Mouse (Mus musculus): ENCODE results near the gene Gm20604.

Gene Gm20604

GRCm38 (mm10) chr12:102758403-102758756 lies at the start of gene Gm20604:
Gm20604 (minus strand) TSS chr12:102758672.
- DNase-seq (ENCODE audit: low spot score), result no peak

- DNase-seq (ENCODE audit: low spot score), result no peak
Observed at GRCm38 (mm10) chr12:102799528-102799927, 41.1 kb upstream of the Gm20604 start.

DNA sequence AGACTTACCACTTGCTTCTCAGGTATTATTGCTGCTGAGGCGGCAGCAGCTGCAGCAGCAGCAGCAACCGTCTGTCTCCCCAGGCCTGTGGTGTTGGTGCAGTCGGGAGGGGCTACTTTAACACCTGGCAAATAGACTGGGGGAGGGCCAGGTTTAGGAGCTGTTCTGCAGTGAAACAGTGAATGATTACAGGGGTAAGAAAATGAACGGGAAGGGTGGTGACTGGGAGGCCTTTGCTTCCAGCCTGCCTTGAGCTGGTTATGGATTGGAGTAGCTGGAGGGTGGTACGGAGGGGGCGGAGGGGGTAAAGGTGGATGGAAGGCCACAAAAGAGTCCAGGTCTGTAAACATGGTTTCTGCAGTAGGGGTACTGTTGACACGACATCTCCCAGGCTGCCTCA lies 29.5 kb upstream of the Gm20604 start:
- no peak for DNase-seq (ENCODE audit: low spot score)

- DNase-seq (ENCODE audit: low spot score), result no peak
Observed at GRCm38 (mm10) chr12:102785593-102785985, 27.1 kb upstream of the Gm20604 start.

DNA sequence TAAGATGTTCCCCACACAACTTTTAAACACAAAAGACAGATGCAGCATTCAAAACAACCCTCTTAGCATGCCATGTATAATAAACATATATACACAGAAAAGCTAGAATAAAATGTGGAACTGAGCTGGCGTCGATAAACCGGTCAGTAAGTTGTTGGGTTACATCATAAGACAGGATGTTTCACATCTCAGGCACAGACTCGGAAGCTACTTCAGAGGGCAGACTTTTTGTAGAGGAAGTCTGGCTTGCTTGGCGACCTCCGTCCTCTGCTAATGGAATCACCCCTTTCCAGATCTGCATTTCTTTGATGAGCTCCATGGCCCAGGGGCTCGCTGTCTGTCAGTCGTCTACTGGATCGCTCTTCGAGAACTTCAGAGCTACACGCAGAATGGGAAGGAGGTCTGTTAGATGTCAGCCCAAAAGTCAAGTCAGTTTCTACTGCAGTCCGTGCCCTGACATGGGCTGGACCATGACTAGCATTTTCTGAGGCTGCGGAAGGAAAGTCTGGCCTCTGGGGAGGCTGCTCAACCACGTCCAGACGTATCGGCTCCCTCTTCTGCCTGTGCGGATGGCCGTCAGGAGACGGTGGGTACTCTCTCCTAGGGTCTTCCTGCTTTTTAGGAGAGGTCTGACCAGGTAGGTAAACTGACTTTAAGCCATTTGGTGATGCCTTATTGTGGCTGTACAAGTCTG lies 26.6 kb upstream of the Gm20604 start:
- no peak for DNase-seq (ENCODE audit: low spot score)

GRCm38 (mm10) chr12:102782841-102783240 lies 24.4 kb upstream of the Gm20604 start:
- DNase-seq (ENCODE audit: low spot score), result no peak

DNA sequence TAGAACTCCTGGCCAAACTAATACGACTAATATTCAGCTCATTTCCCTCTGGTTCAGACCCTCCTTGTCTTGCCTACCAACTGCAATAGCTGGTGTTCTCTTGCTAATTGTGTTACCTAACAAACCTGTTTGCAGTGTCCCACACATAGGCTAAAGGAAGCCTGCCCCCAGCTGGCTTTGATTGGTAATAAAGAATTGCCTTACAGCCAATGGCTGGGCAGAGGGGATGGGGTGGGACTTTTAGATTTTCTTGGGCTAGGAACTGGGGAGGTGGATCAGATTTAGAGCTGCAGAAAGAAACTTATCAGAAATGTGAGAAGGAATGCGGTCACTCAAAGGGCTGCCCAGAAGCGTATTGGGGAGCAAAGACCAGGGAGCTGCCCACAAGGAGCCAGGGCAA lies 21.0 kb upstream of the Gm20604 start:
- peak; percentile 18 for DNase-seq (ENCODE audit: low spot score)

DNA sequence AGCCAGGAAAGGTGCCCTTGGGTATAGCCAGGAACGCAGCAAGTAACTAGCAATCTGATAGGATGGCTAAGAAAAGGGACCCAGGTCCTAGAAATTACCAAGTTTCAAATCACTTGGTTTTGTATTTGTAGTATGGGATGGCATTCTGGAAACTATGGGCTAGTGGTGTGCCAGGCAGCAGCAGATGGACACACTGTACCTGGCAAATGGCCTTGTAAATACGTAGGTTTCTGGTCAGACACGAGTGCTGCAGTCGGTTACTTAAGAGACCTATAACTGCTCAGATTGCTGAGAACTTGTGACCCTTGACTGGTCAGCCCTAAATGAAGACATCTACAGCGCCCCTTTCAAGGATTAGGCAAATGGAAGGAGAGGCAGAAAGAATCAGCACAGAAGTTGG lies 19.7 kb upstream of the Gm20604 start:
- no peak for DNase-seq (ENCODE audit: low spot score)

GRCm38 (mm10) chr12:102776035-102776434 lies 17.6 kb upstream of the Gm20604 start:
- no peak for DNase-seq (ENCODE audit: low spot score)

- DNase-seq (ENCODE audit: low spot score), result no peak
Observed at GRCm38 (mm10) chr12:102772676-102773075, 14.2 kb upstream of the Gm20604 start.

DNA sequence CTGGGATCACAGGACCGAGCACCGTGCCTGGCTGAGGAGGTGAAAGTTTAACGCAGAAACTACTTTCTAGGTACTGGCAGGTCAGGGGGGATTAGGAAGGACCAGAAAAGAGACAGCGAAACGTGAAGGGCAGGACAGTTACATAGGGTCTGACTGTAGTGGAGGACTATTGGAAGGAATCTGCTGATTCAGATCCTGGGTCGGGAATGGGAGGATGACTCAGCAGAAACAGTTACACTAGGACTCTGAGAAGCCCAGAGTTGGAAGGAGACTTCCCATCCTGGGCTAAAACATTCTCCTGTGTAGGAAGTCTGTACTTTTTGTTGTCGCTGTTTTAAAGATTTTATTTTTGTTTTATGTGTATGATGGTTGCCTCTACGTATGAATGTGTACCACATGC lies 13.1 kb upstream of the Gm20604 start:
- DNase-seq (ENCODE audit: low spot score), result no peak

- no peak for DNase-seq (ENCODE audit: low spot score)
Observed at GRCm38 (mm10) chr12:102769000-102769399, 10.5 kb upstream of the Gm20604 start.

GRCm38 (mm10) chr12:102763696-102764095 lies 5.2 kb upstream of the Gm20604 start:
- no peak for DNase-seq (ENCODE audit: low spot score)

GRCm38 (mm10) chr12:102761668-102762067 lies 3.2 kb upstream of the Gm20604 start:
- DNase-seq (ENCODE audit: low spot score), result no peak

GRCm38 (mm10) chr12:102758936-102759335 lies 464 bp upstream of the Gm20604 start:
- no peak for DNase-seq (ENCODE audit: low spot score)

DNA sequence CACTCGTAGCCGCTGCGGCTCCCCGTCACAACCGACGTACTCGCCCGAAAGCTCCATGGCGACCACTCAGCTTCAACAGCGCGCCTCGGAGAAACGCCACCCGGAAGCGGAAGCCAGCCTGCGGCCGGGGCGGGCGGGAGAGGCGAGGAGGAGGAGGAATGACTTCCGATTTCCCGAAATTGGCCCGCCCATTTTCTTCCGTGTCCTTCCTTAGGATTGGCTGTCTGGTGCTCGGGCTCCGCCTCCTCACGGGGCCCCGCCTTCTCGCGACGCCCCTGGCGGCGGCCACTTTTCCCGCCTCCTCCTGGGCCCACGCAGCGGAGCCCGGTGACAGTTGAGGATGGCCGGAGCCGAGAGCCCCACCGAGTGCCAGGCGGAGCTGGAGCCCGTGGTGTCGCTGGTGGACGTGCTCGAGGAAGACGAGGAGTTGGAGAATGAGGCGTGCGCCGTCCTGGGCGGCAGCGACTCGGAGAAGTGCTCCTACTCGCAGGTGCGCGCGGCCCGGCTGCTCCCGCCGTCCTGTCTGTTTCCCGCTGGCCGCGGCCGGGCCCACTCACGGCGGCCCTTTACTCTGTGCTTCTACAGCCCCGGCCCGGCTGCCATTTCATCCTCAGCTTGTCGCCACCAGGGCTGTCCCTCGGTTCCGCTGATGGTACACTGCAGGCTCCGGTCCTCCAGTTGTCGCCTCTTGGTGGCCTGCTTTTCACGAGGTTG lies 626 bp downstream of the Gm20604 start, which contains the start of the genes Gm28051, Gon7 and Ubr7:
Gene Gm28051 (minus strand): TSS at position 77 of the 714 bp plus-strand sequence.
Gene Gon7 (minus strand): TSS at position 115 of the 714 bp plus-strand sequence.
Gene Ubr7 (plus strand): TSS at position 279 of the 714 bp plus-strand sequence.
- peak; percentile 97 for DNase-seq (ENCODE audit: low spot score)

GRCm38 (mm10) chr12:102757055-102757688 lies 1.3 kb downstream of the Gm20604 start:
- peak; percentile 16 for DNase-seq (ENCODE audit: low spot score)

DNA sequence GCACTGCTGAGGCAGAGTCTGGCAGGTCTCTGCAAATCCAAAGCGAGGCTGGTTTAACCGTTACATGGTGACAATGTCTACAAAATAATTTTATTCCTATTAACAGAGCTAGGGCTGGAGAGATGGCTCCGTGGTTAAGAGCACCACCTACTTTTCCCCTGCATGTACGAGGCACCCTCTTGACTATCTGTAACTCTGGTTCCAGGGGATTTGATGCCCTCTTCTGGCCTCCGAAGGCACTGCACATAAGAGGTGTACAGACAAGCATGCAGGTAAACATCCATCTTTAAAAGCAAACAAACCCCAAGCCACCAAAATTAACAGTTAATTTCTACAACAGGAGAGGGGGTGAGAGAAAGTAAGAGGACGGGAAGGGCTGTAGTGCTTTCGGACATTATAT lies 2.2 kb downstream of the Gm20604 start:
- DNase-seq (ENCODE audit: low spot score), result no peak

GRCm38 (mm10) chr12:102748256-102748655 lies 10.2 kb downstream of the Gm20604 start:
- no peak for DNase-seq (ENCODE audit: low spot score)

DNA sequence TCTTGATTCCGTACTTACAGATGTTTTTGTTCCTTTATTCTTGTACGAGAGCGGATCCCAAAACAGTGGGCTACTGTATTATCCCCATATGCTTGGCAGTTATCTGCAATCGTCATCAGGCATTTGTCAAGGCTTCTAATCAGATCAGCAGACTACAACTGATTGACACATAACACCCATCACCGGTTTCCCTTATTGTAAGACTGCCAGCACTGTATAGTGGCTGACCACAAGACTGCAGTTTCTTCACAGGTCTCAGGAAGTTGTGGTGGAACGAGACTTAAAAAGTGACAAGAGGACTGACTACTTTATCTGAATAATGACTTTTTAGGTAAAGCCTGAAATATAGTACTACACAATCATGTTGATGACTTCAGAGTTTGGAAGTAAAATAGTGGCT lies 13.6 kb downstream of the Gm20604 start:
- no peak for DNase-seq (ENCODE audit: low spot score)

DNA sequence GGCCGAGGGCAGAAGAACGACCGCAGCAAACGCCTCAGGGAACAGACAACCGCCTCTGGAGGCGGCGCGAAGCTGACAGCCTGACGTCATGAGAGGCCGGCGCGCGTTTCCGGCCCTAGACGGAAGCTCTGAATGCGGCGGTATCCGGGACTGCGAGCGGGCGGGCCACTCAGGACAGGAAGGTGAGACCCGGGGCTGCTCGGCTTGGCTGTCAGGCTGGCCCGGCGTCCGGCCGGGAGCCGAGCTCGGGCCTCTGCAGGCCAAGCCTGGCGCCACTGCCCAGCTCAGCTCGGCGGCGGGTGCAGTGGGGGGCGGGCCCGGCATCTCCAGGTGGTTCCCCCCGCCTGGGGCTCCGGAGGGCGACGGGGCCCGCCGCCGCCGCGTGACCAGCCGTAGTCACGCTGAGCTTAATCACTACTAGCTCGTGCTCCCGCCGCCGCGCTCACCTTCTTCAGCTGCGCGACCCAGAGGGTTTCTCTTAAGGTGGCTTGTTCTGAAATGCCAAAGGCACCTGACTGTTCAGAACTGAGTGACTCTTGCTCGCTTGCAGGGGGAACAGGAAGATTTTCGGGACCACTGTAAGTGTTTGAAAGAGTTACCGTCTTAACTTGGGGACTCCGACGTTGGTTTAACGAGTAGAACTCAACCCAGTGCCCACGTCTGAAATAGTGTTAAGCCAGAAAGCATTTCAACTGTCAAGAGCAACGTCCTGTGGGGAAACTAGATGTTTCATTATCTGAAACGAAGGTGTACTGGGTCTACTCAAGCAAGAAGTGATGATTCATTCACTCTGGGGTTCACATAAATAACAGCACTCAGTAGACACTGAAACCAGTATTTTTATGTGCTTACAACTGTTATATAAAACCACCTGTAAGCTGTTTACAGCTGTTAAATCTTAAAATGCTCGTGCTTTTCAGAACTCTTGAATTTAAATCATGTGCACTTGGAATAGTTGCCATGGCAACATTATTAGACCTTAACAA lies 14.6 kb downstream of the Gm20604 start, which contains the start of the genes Moap1 and Tmem251:
Gene Moap1 (minus strand): TSS at position 73 of the 986 bp plus-strand sequence.
Gene Tmem251 (plus strand): TSS at position 174 of the 986 bp plus-strand sequence.
- DNase-seq (ENCODE audit: low spot score), result peak; percentile 96

All from embryo, embryonic 10 days (tissue).